Mouse (Mus musculus) right cerebral cortex, adult 18-20 months (tissue): Measurements from ENCODE around the gene Rasal2.

Source experiments
- DNase-seq: peaks from one replicate; pipeline ENCODE4 v3.0.0; 2022; ENCODE audit warnings: mixed read lengths

The Rasal2 gene

DNA sequence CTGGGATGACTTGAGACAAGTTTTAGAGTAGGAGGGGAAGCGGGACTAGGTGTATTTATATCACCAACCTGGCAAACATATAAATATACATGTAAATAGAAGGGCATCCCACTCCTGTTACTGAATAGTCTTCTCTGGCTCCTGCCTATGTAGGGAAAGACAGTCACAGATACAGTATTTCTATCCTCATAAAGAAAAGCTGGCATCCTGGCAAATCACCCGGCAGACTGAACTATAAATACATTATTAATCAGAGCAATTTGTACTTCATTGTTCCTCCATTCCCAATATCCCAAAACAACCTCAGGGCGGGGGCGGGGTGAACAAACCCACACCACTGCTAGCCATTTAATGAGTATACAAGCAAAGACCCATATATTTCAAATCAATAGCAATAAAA is 26.7 kb upstream of the Rasal2 start:
- no peak for DNase-seq

DNA sequence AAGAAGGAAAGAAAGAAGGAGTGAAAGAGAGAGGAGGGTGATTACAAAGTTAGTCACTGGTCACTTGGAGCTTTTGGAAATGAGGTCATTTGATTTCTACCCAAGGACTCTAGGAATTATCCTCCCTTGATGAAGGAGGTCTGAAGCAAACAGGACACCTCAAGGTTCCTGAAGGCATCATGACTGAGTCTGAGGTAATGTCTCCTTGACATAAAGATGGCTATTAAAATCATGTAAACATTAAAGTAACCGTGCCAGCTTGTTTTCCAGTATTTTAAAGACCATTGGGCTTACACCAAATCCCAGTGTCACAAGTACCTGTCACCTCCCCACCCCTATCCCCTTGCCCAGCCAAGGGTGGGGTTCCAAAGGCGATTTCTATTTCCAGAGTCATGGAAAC is 25.9 kb upstream of the Rasal2 start:
- DNase-seq: no peak

DNA sequence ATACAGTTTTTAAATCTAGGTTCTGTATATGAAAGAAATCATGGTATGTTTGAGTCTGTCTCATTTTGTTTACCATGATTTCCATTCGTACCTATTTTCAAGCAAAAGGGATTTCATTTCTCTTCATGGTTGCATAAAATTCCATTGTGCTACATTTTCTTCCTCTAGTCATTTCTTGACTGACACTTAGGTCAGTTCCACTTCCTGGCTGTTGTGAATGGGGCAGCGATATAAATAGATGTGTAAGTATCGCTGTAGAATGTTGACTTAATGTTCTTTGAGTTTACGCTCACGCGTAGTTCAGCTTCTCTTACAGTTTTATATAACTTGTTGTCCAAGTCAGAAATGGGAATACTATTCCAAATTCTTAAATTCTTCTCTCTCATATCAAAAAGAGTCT is 23.5 kb upstream of the Rasal2 start:
- no peak for DNase-seq

DNA sequence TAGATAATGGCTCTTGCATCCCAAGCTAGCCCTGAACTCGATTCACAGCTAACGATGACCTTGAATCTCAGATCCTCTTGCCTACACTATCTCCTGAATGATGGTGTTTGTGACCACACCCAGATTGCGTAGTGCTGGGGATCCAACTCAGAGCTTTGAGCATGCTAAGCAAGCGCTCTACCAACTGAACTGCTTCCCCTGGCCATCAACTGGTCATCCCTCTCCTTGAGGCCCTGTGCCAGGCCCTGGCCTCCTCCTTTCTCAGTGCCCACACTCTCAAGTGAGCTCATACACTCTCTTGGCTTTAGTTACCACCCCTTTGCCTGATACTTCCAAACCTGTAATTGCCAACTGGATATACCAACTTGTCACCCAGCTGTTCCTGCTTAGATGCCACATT is 22.0 kb upstream of the Rasal2 start:
- DNase-seq: no peak

DNA sequence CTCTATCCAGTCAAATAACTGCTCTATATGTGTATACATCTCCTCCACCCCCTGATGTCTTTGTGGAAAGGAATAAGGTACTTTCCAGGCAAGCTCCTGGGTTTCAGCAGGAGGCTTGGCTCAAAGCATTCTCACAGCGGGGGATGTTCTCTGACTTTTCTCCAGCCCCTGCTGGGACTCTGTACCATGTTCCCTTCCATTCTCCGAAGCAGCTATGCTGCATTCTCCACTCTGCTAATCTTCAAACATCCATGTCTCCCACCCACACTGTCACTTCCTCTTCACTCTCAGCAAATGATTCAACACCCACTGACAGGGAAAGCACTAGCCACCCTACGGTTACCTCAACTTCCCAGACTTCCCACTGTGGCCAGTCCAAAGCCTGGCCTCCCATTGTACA is 20.9 kb upstream of the Rasal2 start:
- DNase-seq: peak; percentile 68

DNA sequence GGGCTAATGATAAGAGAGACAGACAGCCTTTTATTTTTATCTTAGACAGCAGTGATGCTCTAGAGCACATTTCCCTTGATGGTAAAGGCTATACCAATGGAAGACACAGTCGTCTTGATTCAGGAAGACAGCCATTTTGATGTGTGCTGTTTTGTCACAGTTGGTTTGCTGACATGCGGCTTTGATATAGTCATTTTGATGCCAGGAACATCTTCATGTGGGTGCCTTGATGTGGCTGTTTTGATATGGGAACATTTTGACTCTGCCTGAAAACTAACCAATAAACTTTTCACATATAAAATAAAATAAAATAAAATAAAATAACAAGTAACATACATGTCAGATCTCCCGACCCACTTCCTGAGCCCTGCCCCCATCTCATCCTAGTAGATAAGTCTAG is 16.0 kb upstream of the Rasal2 start:
- DNase-seq: no peak

DNA sequence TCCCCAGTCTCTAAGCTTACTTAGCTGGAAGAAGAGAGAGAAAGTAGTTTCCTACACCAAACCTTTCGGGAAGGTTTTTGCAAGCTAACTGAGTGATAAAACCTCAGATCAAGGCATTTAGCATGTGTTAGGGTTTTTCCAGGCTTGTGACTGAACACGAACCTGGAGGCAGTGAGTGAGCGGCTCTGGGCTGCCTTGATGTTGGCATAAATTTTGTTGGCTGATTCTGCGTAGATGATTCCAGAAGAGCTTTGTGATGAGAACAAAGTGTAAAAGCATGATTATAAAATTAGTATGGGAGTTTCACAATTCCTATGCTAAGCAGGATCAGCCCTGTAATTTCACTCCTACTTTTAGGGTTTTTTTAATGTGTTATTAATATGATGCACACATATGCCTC is 15.2 kb upstream of the Rasal2 start:
- peak; percentile 48 for DNase-seq

DNA sequence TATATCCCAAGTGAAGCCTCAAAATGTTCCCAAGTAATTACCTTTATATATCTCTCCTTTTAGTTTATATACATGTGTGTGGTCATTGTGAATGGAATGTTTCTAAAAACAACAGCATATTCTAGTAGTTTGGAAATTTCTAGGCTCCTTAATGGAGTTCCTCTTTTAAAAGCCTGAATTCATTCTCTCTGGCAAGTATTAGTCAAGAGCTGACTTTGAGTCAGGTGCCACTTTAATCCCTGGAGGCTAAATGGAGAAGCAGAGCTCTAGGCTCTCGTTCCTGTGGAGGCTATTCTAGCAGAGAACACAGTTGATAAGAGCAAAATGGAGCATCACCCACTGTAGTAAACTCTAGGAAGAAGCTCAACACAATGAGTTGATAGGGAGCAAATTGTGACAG is 14.5 kb upstream of the Rasal2 start:
- no peak for DNase-seq

DNA sequence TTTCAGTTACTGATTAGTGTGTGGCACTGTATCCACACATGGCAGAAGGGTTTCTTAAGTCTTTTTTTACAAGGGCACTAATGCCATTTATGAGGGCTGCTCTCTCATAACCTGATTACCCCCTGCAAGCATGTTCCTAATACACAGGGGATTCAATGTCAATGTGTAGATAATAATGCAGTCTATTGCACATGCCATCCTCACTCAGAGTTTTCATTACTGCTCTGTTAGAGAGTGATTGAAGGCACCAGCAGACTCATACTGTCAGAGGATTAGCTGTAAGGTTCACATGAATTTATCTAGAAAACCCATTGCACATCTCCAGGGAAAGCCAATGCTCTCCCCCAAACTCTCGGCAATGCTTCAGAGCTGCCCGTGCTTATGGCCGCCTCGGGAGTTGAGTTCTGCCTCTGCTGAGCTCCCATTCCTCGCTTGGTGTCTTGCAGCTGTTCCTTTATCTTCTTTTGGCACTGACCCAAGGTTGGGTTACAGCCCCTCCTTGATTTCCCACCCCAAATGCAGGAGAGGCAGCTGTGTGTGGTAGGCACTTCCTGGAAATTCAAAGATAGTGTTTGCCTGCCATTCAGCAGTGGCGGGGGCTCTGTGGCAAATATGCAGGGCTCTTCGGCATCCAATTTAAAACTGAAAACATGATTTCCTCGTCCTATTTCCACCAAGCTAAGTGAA is 13.5 kb upstream of the Rasal2 start:
- DNase-seq: no peak

DNA sequence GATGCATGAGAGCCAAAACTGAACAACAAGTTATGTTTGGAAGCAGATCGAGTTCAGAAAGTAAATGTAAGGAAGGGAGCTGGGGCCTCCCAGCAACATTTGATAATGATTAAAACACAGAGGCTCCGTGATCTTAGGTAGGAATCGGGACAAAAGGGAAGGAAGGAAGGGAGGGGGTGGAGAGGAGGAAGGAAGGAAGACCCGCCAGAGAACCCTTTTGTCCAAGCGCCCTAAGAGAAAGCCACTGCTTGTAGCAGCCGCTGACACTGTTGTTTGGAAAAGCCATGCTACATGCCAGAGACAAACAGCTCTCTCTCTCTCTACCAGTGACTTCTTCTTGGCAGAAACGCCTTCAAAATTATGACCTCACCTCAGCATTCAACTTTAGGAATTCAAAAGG is 5.5 kb upstream of the Rasal2 start:
- DNase-seq: no peak

DNA sequence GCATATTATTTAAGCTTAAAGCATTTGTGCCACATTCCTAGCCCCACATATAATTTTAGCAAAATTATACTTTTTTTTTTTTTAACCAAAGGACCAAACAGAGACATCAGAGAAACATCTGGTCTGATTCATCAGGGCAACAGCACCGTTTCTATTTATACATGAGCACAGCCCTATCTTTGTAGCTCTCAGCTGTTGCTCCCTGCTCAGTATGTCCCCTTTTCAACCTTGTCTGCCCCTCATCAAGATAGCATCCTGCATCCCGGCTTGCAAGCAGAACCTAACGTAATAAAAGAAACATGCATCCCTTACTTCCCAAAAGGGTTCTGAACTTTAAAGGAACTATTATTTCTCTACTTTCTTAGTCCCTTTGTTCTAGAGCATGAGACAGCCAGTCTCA is 5.0 kb upstream of the Rasal2 start:
- no peak for DNase-seq

DNA sequence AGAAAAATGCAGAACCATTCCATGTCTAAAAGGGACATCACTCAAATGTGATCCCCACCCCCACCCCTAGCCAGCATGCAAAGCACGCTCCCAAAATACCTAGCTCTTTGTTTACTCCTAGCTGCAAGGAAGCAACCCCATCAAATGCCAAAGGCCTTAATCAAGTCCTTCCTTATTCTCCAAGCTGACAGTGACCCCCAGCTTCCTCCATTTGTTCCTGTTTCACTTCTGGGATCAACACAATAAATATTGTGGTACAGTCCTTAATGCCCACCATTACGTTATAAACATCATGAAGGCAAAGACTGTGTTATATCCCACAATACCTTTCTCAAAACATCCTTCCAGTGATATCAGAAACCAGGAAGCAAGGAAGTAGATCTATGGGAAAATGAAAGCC is 4.2 kb upstream of the Rasal2 start:
- no peak for DNase-seq

DNA sequence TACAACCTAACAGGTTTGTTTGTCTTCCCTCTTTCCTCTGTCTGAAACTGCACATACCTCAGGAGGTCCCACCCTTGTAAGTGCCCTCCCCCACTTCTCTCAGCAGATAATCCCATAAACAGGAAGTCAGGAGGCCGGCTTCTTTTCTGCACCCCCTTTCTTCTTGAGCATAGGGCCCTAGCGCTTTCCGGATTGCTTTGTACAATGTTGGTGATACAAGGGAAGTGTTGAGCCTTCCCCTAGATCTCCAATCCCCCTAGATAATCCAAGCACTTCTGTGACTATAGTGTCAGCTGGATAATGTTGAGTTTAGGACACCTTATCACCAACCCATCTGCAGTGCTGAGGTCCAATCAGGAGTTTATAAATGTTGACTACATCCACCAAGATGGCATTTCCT is 3.4 kb upstream of the Rasal2 start:
- no peak for DNase-seq

DNA sequence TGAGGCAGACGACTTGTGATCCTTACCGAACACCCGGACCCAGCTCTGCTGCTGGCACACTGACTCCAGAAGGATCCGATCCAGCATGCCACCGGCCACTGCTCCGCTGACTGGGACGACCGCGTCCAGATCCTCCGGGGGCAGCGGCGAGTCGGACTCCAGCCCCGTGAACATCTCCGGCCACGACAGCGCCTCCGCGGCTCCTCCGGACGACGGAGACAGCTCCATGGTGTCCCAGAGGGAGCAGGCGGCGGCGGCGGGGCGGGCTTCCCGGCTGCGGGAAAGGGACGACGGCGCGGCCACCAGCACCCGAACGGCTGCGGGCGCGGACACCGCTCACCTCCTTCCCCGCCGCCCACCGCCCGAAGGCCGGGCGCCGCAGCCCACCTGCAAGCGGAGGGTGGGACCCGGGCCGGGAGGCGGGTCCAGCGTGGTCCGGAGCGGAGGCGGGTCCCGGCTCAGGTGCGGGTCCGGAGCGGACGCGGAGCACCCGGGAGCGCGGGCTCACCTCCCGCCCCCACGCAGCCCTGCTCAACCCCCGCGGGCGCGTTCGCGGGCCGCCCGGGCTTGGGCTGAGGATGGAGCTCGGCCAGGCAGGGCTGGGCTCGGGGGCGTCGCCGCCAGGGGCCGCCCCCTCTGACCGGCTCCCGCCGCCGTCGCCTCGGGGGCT is 549 bp downstream of the Rasal2 start:
- DNase-seq: peak; percentile 63

DNA sequence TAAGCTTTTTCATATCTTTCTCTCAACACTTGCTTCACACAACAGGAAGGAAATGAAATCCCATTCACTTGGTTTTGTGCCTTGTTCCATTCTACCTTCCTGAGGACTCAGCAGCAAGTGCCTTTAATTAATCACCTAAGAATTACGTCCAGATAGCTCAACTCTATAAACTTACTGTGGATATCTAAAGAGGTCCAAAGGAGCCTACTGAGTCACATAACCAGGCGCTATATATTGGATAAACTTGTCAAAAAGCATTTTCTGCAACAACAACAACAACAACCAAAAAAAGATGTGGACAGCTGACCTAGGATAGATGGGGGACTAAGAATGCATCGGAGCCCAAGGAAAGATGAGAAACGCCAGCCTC is 1.1 kb downstream of the Rasal2 start:
- DNase-seq: no peak

DNA sequence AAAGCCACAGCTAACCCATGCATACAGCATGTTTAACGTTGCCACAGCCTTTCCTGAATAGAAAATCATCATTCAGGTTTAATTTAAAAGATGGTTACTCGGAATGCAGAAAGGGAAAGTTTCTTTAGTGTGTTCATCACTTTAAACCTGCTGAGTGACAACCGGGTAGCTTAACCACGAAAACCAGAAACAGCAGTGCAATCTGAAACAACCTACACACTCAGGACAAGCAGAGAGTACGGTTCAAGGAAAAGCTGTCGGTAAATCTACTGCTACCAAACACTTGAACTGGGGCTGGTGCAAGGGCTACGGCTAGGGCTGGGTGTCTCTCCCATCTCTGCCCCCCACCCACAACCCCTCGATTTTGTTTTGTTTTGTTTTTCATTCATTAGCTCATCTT is 1.5 kb downstream of the Rasal2 start:
- peak; percentile 22 for DNase-seq

DNA sequence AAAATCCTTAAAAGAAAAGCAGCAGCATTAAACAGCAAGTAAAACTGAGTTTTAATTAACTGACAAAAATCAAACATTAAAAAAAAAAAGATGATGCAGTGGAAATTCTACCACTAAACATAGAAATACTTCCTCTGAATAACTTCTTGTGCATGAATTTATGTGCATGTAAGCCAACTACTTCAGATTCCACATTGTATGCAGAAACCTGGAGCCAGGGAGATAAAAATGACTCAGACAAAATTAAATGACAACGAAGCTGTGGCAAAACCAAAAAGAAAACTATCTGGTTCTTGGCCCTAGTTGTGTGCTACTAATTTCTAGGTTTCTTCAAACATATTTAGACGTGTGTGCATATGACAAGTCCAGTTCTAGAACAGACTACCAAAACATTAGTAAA is 2.7 kb downstream of the Rasal2 start:
- DNase-seq: no peak

DNA sequence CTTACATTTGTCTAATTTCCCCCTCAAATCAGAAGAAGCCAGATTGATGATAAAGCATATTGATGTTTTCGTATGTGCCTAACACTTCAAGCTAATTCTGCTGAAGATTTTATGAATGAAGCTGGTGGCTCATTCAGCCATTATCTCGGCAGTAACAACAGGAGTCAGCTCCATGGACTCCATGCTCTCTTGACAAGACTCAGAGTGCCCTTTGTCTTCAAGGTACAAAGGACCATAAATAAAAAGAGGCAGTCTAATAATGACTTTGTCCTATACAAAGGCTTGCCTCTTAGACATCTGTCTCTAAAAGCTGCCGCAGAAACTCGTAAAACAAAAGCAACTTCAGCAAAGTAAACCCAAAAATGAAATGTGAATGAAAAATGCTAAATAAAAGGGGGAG is 24.4 kb downstream of the Rasal2 start:
- DNase-seq: no peak

DNA sequence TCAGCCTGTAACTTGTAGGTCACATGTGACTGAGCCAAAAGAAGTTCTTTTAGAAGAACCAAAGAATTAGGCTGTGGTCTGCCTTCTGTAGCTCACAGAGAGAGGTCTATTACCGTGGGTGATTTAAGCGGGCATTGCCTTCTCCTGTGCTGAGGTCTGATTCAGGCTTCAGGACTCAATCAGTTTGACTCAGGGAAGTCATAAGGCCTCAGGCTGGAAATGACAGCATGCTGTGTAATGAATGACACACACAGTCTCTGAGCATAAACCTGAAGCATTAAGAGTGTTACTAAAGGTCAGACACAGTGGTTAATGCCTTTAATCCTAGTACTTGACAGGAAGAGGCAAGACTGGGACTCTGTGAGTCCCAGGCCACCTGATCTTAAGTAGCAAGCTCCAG is 31.7 kb downstream of the Rasal2 start:
- DNase-seq: no peak

DNA sequence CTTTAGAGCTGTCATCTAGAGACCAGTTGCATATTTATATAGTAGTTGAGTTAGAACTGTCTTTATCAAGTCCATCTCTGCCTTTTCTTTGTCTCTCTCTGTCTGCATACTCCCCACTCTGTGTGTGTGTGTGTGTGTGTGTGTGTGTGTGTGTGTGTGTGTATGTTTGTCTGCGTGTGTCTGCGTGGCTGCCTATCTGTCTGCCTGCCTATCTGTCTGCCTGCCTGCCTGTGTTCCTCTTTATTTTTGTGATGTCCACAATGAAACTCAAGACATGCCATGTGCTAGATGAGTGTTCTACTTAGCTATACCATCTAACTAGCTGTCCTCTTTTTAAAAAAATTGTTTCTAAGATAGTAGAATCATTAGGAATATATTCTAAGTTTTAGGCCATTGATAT is 42.0 kb downstream of the Rasal2 start:
- DNase-seq: no peak

DNA sequence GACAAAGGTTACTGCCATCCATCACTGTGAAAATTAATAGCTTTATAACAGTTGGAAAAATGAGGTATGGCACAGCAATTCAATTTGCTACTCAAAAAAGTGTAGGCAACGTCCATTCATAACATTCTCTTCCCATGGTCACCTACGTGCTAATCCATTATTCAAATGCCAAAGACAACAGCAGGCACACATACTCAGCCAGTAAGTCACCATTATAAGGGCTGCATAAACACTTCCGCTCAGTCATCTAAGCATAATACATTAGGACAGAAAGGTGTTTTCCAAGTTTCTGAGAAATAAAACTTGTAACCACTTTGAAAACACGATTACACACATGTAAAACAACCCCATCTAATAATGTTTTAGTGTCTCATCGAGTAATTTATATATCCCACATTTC is 44.1 kb downstream of the Rasal2 start:
- no peak for DNase-seq

DNA sequence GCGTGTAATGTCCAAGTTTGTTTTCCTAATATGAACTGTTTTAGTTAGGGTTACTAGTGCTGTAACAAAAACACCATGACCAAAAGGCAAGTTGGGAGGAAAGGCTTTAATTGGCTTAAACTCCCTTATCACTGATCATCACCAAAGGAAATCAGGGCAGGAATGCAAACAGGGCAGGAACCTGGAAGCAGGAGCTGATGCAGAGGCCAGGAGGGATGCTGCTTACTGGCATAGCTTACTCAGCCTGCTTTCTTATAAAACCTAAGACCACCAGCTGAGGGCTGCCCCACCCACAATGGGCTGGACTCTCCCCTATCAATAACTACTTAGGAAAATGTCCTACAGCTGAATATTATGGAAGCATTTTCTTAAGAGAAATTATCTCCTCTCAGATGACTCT is 65.7 kb downstream of the Rasal2 start:
- DNase-seq: no peak

DNA sequence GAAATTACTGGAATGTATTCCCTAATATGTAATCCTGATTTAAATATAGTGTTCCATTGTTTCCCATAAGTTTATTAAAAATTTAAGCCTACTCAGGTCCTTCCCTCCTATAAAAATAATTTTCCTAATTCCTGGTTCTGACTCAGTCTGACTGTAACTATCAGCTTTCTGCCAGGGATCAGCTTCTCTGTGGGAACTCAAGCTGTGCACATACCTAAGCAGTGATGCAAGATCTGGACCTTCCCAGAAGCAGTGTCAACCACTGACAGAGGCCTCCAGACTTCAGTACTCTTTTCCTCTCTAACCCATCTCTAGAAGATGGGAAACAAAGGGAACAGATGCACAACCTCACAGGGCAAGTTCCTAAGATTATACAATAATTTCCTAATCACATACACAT is 68.9 kb downstream of the Rasal2 start:
- DNase-seq: no peak

DNA sequence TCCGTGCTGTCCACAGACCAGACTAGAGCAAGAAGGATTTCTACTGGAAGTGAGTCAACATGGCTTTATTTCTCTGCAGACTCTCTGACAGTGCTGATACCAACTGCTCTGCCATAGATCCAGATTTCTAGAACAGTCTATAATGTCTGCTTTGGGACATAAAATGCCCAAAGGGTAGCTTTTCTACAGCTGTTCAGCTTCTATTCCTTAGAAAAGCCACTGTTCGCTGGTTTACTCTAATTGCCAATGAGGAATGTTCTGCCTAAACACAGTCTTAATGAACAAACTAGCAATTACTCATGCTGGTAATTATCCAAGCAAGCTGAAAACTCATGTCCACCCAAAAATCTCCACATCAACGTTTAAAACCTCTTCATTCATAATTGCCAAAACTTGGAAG is 77.6 kb downstream of the Rasal2 start:
- no peak for DNase-seq

DNA sequence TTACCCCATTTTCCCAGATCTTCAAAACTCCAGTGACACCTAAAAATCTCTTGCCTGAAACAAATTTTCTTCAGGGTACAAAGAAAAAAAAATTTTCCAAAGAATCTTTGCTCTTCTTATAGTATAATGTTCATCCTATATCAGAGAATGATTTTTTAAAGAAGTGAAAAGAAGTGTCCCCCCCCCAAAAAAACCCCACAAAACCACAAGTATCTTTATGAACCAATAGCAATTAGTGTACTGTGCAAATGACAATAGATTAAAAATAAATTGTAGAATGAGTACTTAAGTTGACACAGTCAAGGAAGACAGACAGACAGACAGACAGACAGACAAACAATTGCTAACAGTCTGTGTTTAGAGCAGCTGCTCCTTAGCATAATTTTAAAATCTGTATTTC is 84.3 kb downstream of the Rasal2 start:
- DNase-seq: no peak
